Mouse (Mus musculus): ENCODE data around the gene Wnt7a. TPM values are rescaled to one million over a fixed set of nuclear protein-coding genes. Genes with fewer than 3 reads are reported as not detected.

The Wnt7a gene
- polyA plus RNA-seq, 1 experiment from 2014 or later = not detected

- H3K27ac ChIP-seq (replicated peaks in 1 of 2; ENCODE audit: control insufficient read depth in 1 of 2, insufficient read depth in 1 of 2, low read depth in 2 of 2, low read length in 2 of 2) = peak overlapping the region; percentile 62 to 70
These were observed 29.4 kb upstream of the Wnt7a start for GRCm38 (mm10) chr6:91440474-91441144.

GRCm38 (mm10) chr6:91424151-91424550 is 13.0 kb upstream of the Wnt7a start:
- Histone ChIP-seq H3K27ac (replicated peaks in 1 of 2; ENCODE audit: control insufficient read depth in 1 of 2, insufficient read depth in 1 of 2, low read depth in 2 of 2, low read length in 2 of 2) (no peak overlapping the region), H3K4me3 (ENCODE audit: control insufficient read depth in 1 of 2, insufficient read depth in 1 of 2, low read depth in 1 of 2, low read length in 2 of 2) (no peak overlapping the region), H3K9ac (ENCODE audit: low read length) (no peak overlapping the region), H3K36me3 (ENCODE audit: control insufficient read depth, insufficient read depth, low read length) (no peaks in the 10 kb centered on the region), H3K4me1 (ENCODE audit: control insufficient read depth in 2 of 2, insufficient read depth in 2 of 2, low read length in 2 of 2) (no peaks in the 10 kb centered on the region), H3K4me2 (ENCODE audit: low read length) (no peak overlapping the region), H3K27me3 (ENCODE audit: control insufficient read depth, insufficient read depth, low read length) (peaks cover 14% of the 10 kb centered on the region), H3K9me3 (ENCODE audit: control insufficient read depth, low read length) (no peaks in the 10 kb centered on the region)
- ATAC-seq (ENCODE audit: insufficient number of reproducible peaks, insufficient read depth, low FRiP score, low read depth) = no peak
- 58% methylated on average over 4 of the region's 4 CpGs for WGBS

More at GRCm38 (mm10) chr6:91440474-91441144, 29.4 kb upstream of the Wnt7a start:
- Histone ChIP-seq H3K9ac (ENCODE audit: low read length) (peak overlapping the region; percentile 75), H3K4me3 (ENCODE audit: control insufficient read depth in 1 of 2, insufficient read depth in 1 of 2, low read depth in 1 of 2, low read length in 2 of 2) (peak overlapping the region; percentile 70 to 75), H3K27me3 (ENCODE audit: control insufficient read depth, insufficient read depth, low read length) (peaks cover 15% of the 10 kb centered on the region), H3K4me2 (ENCODE audit: low read length) (peak overlapping the region; percentile 92), H3K36me3 (ENCODE audit: control insufficient read depth, insufficient read depth, low read length) (no peaks in the 10 kb centered on the region), H3K4me1 (ENCODE audit: control insufficient read depth in 2 of 2, insufficient read depth in 2 of 2, low read length in 2 of 2) (peaks cover 3 to 5% of the 10 kb centered on the region in 2 experiments; a peak in 1 of 4 replicates), H3K9me3 (ENCODE audit: control insufficient read depth, low read length) (no peaks in the 10 kb centered on the region)
- ATAC-seq (ENCODE audit: insufficient number of reproducible peaks, insufficient read depth, low FRiP score, low read depth) = peak; percentile 93
- 2% methylated on average over 30 of the region's 30 CpGs for WGBS

GRCm38 (mm10) chr6:91421629-91422028 is 10.5 kb upstream of the Wnt7a start:
- H3K9me3 ChIP-seq (ENCODE audit: control insufficient read depth, low read length) = no peaks in the 10 kb centered on the region

GRCm38 (mm10) chr6:91417291-91417845 is 6.2 kb upstream of the Wnt7a start:
- ATAC-seq (ENCODE audit: insufficient number of reproducible peaks, insufficient read depth, low FRiP score, low read depth) = no peak
- Histone ChIP-seq H3K36me3 (ENCODE audit: control insufficient read depth, insufficient read depth, low read length) (no peaks in the 10 kb centered on the region), H3K27me3 (ENCODE audit: control insufficient read depth, insufficient read depth, low read length) (peaks cover 73% of the 10 kb centered on the region)

More at GRCm38 (mm10) chr6:91421629-91422028, 10.5 kb upstream of the Wnt7a start:
- H3K4me1 ChIP-seq (ENCODE audit: control insufficient read depth in 2 of 2, insufficient read depth in 2 of 2, low read length in 2 of 2) = no peaks in the 10 kb centered on the region
- no peak for ATAC-seq (ENCODE audit: insufficient number of reproducible peaks, insufficient read depth, low FRiP score, low read depth)
- H3K27ac ChIP-seq (replicated peaks in 1 of 2; ENCODE audit: control insufficient read depth in 1 of 2, insufficient read depth in 1 of 2, low read depth in 2 of 2, low read length in 2 of 2) = no peak overlapping the region
- H3K36me3 ChIP-seq (ENCODE audit: control insufficient read depth, insufficient read depth, low read length) = no peaks in the 10 kb centered on the region
- no peak overlapping the region for H3K9ac ChIP-seq (ENCODE audit: low read length)
- H3K4me3 ChIP-seq (ENCODE audit: control insufficient read depth in 1 of 2, insufficient read depth in 1 of 2, low read depth in 1 of 2, low read length in 2 of 2) = no peak overlapping the region
- 56% methylated on average over 4 of the region's 4 CpGs for WGBS
- no peak overlapping the region for H3K4me2 ChIP-seq (ENCODE audit: low read length)
- H3K27me3 ChIP-seq (ENCODE audit: control insufficient read depth, insufficient read depth, low read length) = peaks cover 38% of the 10 kb centered on the region

GRCm38 (mm10) chr6:91416146-91416545 is 5.0 kb upstream of the Wnt7a start:
- no peak overlapping the region for H3K4me3 ChIP-seq (ENCODE audit: control insufficient read depth in 1 of 2, insufficient read depth in 1 of 2, low read depth in 1 of 2, low read length in 2 of 2)
- peaks cover 81% of the 10 kb centered on the region for H3K27me3 ChIP-seq (ENCODE audit: control insufficient read depth, insufficient read depth, low read length)
- H3K9ac ChIP-seq (ENCODE audit: low read length) = no peak overlapping the region
- no peaks in the 10 kb centered on the region for H3K36me3 ChIP-seq (ENCODE audit: control insufficient read depth, insufficient read depth, low read length)
- no peak for ATAC-seq (ENCODE audit: insufficient number of reproducible peaks, insufficient read depth, low FRiP score, low read depth)
- WGBS = 59% methylated on average over 4 of the region's 4 CpGs
- H3K9me3 ChIP-seq (ENCODE audit: control insufficient read depth, low read length) = no peaks in the 10 kb centered on the region
- peaks cover 0 to 5% of the 10 kb centered on the region in 2 experiments; a peak in 2 of 4 replicates for H3K4me1 ChIP-seq (ENCODE audit: control insufficient read depth in 2 of 2, insufficient read depth in 2 of 2, low read length in 2 of 2)
- no peak overlapping the region for H3K4me2 ChIP-seq (ENCODE audit: low read length)
- H3K27ac ChIP-seq (replicated peaks in 1 of 2; ENCODE audit: control insufficient read depth in 1 of 2, insufficient read depth in 1 of 2, low read depth in 2 of 2, low read length in 2 of 2) = no peak overlapping the region

More at GRCm38 (mm10) chr6:91417291-91417845, 6.2 kb upstream of the Wnt7a start:
- Histone ChIP-seq H3K4me2 (ENCODE audit: low read length) (no peak overlapping the region), H3K27ac (replicated peaks in 1 of 2; ENCODE audit: control insufficient read depth in 1 of 2, insufficient read depth in 1 of 2, low read depth in 2 of 2, low read length in 2 of 2) (no peak overlapping the region), H3K9me3 (ENCODE audit: control insufficient read depth, low read length) (no peaks in the 10 kb centered on the region), H3K4me1 (ENCODE audit: control insufficient read depth in 2 of 2, insufficient read depth in 2 of 2, low read length in 2 of 2) (no peaks in the 10 kb centered on the region), H3K9ac (ENCODE audit: low read length) (no peak overlapping the region), H3K4me3 (ENCODE audit: control insufficient read depth in 1 of 2, insufficient read depth in 1 of 2, low read depth in 1 of 2, low read length in 2 of 2) (no peak overlapping the region)
- 64% methylated on average over 5 of the region's 5 CpGs for WGBS

- peaks cover 87% of the 10 kb centered on the region for H3K27me3 ChIP-seq (ENCODE audit: control insufficient read depth, insufficient read depth, low read length)
- WGBS = 5% methylated on average over 4 of the region's 4 CpGs
- H3K4me3 ChIP-seq (ENCODE audit: control insufficient read depth in 1 of 2, insufficient read depth in 1 of 2, low read depth in 1 of 2, low read length in 2 of 2) = no peak overlapping the region
These were observed 3.7 kb upstream of the Wnt7a start for GRCm38 (mm10) chr6:91414890-91415289.

GRCm38 (mm10) chr6:91411369-91411981 is 312 bp upstream of the Wnt7a start:
- WGBS = 2% methylated on average over 35 of the region's 47 CpGs
- Histone ChIP-seq H3K9ac (ENCODE audit: low read length) (no peak overlapping the region), H3K27me3 (ENCODE audit: control insufficient read depth, insufficient read depth, low read length) (peaks cover 94% of the 10 kb centered on the region), H3K4me2 (ENCODE audit: low read length) (peak overlapping the region; percentile 85), H3K4me3 (ENCODE audit: control insufficient read depth in 1 of 2, insufficient read depth in 1 of 2, low read depth in 1 of 2, low read length in 2 of 2) (peak overlapping the region; percentile 39 to 50), H3K9me3 (ENCODE audit: control insufficient read depth, low read length) (no peaks in the 10 kb centered on the region), H3K27ac (replicated peaks in 1 of 2; ENCODE audit: control insufficient read depth in 1 of 2, insufficient read depth in 1 of 2, low read depth in 2 of 2, low read length in 2 of 2) (no peak overlapping the region), H3K36me3 (ENCODE audit: control insufficient read depth, insufficient read depth, low read length) (no peaks in the 10 kb centered on the region), H3K4me1 (ENCODE audit: control insufficient read depth in 2 of 2, insufficient read depth in 2 of 2, low read length in 2 of 2) (peaks cover 3 to 6% of the 10 kb centered on the region in 2 experiments; a peak in 2 of 4 replicates)
- no peak for ATAC-seq (ENCODE audit: insufficient number of reproducible peaks, insufficient read depth, low FRiP score, low read depth)

More at GRCm38 (mm10) chr6:91414890-91415289, 3.7 kb upstream of the Wnt7a start:
- Histone ChIP-seq H3K4me1 (ENCODE audit: control insufficient read depth in 2 of 2, insufficient read depth in 2 of 2, low read length in 2 of 2) (peaks cover 3 to 6% of the 10 kb centered on the region in 2 experiments; a peak in 2 of 4 replicates), H3K9me3 (ENCODE audit: control insufficient read depth, low read length) (no peaks in the 10 kb centered on the region), H3K27ac (replicated peaks in 1 of 2; ENCODE audit: control insufficient read depth in 1 of 2, insufficient read depth in 1 of 2, low read depth in 2 of 2, low read length in 2 of 2) (no peak overlapping the region), H3K36me3 (ENCODE audit: control insufficient read depth, insufficient read depth, low read length) (no peaks in the 10 kb centered on the region), H3K4me2 (ENCODE audit: low read length) (no peak overlapping the region), H3K9ac (ENCODE audit: low read length) (no peak overlapping the region)
- ATAC-seq (ENCODE audit: insufficient number of reproducible peaks, insufficient read depth, low FRiP score, low read depth) = no peak
